Mouse (Mus musculus) embryonic fibroblast, embryonic 13.5 days (primary cell): Measurements from ENCODE around the gene Aldoart2.

Experiments used
- CTCF ChIP-seq: IDR thresholded peaks from 2 replicates; pipeline ENCODE4 v1.5.1; 2011; ENCODE audit warnings: mild to moderate bottlenecking, control low read depth, low read length, moderate library complexity, borderline replicate concordance; ENCODE audit not compliant: insufficient read depth
- POLR2A ChIP-seq: IDR thresholded peaks from 2 replicates; pipeline ENCODE4 v1.6.1; 2011; ENCODE audit warnings: low read depth, mild to moderate bottlenecking, control low read depth, low read length, moderate library complexity

- TF ChIP-seq POLR2A (no peak), CTCF (no peak)
These were observed 34.8 kb downstream of the Aldoart2 start for GRCm38 (mm10) chr12:55599639-55600502.
